Mouse (Mus musculus): ENCODE measurements around the gene Gm14393. TPM values are rescaled to one million over a fixed set of nuclear protein-coding genes. Genes with fewer than 3 reads are reported as not detected.
"Not testable (repeated sequence)": the region's sequence is repeated elsewhere in the genome, so short reads cannot be mapped to it uniquely, and the experiment has no call there.

The Gm14393 gene
- 1 to 10 TPM; 1.4 to 2.2 TPM for total RNA-seq (2021)
- long read RNA-seq, experiment 1, result 0 reads
- long read RNA-seq, experiment 2, partial matches to known transcripts, result 1 of 1 reads
- long read RNA-seq, experiment 2, other reads (novel, unspliced or antisense), result 0 of 1 reads

GRCm38 (mm10) chr2:175067681-175068261, at the start of gene Gm14393:
Gene Gm14393 (minus strand): TSS chr2:175067781.
- DNase-seq (ENCODE audit: low spot score in 2 of 2), result not testable (repeated sequence)

GRCm38 (mm10) chr2:175044268-175044667, 23.3 kb downstream of the Gm14393 start:
- DNase-seq (ENCODE audit: low spot score in 2 of 2), result not testable (repeated sequence)

Other genes with a start within 250 kb of the Gm14393 start
- gene Gm14444, start 57.5 kb downstream of the Gm14393 start, total RNA-seq (2021), result 1 to 10 TPM in 1 of 2 experiments, under 1 TPM in 1; 0.81 to 1.6 TPM
- gene Gm14399, start 74.2 kb upstream of the Gm14393 start, total RNA-seq (2021), result 10 to 100 TPM; 11.9 to 13.2 TPM
- 1 to 10 TPM; 2.1 TPM for gene Gm14443, start 108.1 kb upstream of the Gm14393 start, total RNA-seq (2021)
- gene Gm14391, start 139.1 kb upstream of the Gm14393 start, total RNA-seq (2021), result 10 to 100 TPM; 70.0 to 73.4 TPM
- 1 to 10 TPM in 1 of 2 experiments, under 1 TPM in 1; 0.11 to 3.1 TPM for gene Gm14440, start 207.3 kb upstream of the Gm14393 start, total RNA-seq (2021)

Data from adrenal gland, postnatal 4 days (tissue).